Mouse (Mus musculus) testis, adult 2 months (tissue): ENCODE measurements around the gene Bloc1s6.

Source experiments
- CTCF ChIP-seq: fragments of 200-500 bp; IDR thresholded peaks from 2 replicates; pipeline ENCODE4 v1.5.1; 2012; ENCODE audit warnings: low read depth, mild to moderate bottlenecking, inconsistent platforms, low read length, moderate library complexity; ENCODE audit not compliant: control insufficient read depth, insufficient read depth, insufficient replicate concordance
- POLR2A ChIP-seq: fragments of 200-500 bp; IDR thresholded peaks from 2 replicates; pipeline ENCODE4 v1.6.1; 2012; ENCODE audit warnings: low read depth, mild to moderate bottlenecking, inconsistent platforms, low read length, moderate library complexity; ENCODE audit not compliant: control insufficient read depth

- no peak for TF ChIP-seq POLR2A
- TF ChIP-seq CTCF, result no peak
Measured at GRCm38 (mm10) chr2:122784701-122785100, 46.4 kb downstream of the Bloc1s6 start.
